Mouse (Mus musculus) MEL (cell line): Measurements from ENCODE around the gene Btbd3. TPM values are rescaled to one million over a fixed set of nuclear protein-coding genes. Genes with fewer than 3 reads are reported as not detected.

ENCODE experiments used
- DNase-seq: peaks from one replicate; pipeline ENCODE4 v3.0.0; 2011; ENCODE audit warnings: low read depth, low spot score
- H3K27ac ChIP-seq: 2 replicates; pipeline ENCODE4 v1.5.1; 2012; ENCODE audit warnings: low read depth, mild to moderate bottlenecking, control low read depth, low read length, moderate library complexity; ENCODE audit not compliant: control insufficient read depth
- H3K27me3 ChIP-seq, 2 experiments: fragments of 150-350 bp in 1 of 2; sonication (generic) in 1 of 2; 2 replicates each; pipeline ENCODE4 v1.6.1; 2012; ENCODE audit warnings: low read length in 2 of 2, mild to moderate bottlenecking in 2 of 2, improper control_type of control experiment in 1 of 2, moderate library complexity in 1 of 2; ENCODE audit not compliant: insufficient read depth in 2 of 2, control insufficient read depth in 1 of 2
- H3K36me3 ChIP-seq, 2 experiments: 2 replicates each; pipeline ENCODE4 v1.6.1; 2012 to 2014; ENCODE audit warnings: low read length in 2 of 2, improper control_type of control experiment in 1 of 2, inconsistent platforms in 1 of 2, mild to moderate bottlenecking in 1 of 2; ENCODE audit not compliant: insufficient read depth in 2 of 2, control insufficient read depth in 1 of 2
- H3K4me1 ChIP-seq, 2 experiments: fragments of 150-350 bp in 1 of 2; sonication (generic) in 1 of 2; 2 replicates each; pipeline ENCODE4 v1.6.1; 2012; ENCODE audit warnings: low read length in 2 of 2, improper control_type of control experiment in 1 of 2, mild to moderate bottlenecking in 1 of 2; ENCODE audit not compliant: insufficient read depth in 2 of 2, control insufficient read depth in 1 of 2
- H3K4me3 ChIP-seq, 2 experiments: fragments of 150-350 bp in 1 of 2; sonication (generic) in 1 of 2; 2 replicates each; pipeline ENCODE4 v1.5.1; 2012; ENCODE audit warnings: low read depth in 2 of 2, low read length in 2 of 2, mild to moderate bottlenecking in 2 of 2, moderate library complexity in 2 of 2, control low read depth in 1 of 2, improper control_type of control experiment in 1 of 2; ENCODE audit not compliant: control insufficient read depth in 1 of 2, insufficient read depth in 1 of 2
- H3K79me2 ChIP-seq: 2 replicates; pipeline ENCODE4 v1.6.1; 2012; ENCODE audit warnings: mild to moderate bottlenecking, low read length, moderate library complexity; ENCODE audit not compliant: control insufficient read depth, poor library complexity, insufficient read depth
- H3K9ac ChIP-seq: 2 replicates; pipeline ENCODE4 v1.6.1; 2012; ENCODE audit warnings: low read depth, mild to moderate bottlenecking, control low read depth, low read length, moderate library complexity; ENCODE audit not compliant: control insufficient read depth, poor library complexity, severe bottlenecking
- H3K9me3 ChIP-seq: fragments of 150-350 bp; sonication (generic); replicated peaks from 2 replicates; pipeline ENCODE4 v1.6.1; 2012; ENCODE audit warnings: mild to moderate bottlenecking, low read length, improper control_type of control experiment, moderate library complexity; ENCODE audit not compliant: insufficient read depth
- BHLHE40 ChIP-seq: IDR thresholded peaks from 2 replicates; pipeline ENCODE4 v1.6.1; 2012; ENCODE audit warnings: low read depth, mild to moderate bottlenecking, inconsistent platforms, low read length, improper control_type of control experiment, borderline replicate concordance
- GABPA ChIP-seq: IDR thresholded peaks from 2 replicates; pipeline ENCODE4 v1.6.1; 2012; ENCODE audit warnings: low read depth, mild to moderate bottlenecking, inconsistent platforms, low read length, improper control_type of control experiment, moderate library complexity
- HCFC1 ChIP-seq: IDR thresholded peaks from 2 replicates; pipeline ENCODE4 v1.6.1; 2012; ENCODE audit warnings: low read depth, mild to moderate bottlenecking, inconsistent platforms, low read length, improper control_type of control experiment, moderate library complexity
- KAT2A ChIP-seq: conservative IDR thresholded peaks from 2 replicates; pipeline ENCODE4 v1.6.1; 2012; ENCODE audit warnings: low read depth, low read length, improper control_type of control experiment, inconsistent platforms
- MAFK ChIP-seq: IDR thresholded peaks from 2 replicates; pipeline ENCODE4 v1.6.1; 2011; ENCODE audit warnings: low read depth, mild to moderate bottlenecking, low read length, improper control_type of control experiment, borderline replicate concordance
- MAX ChIP-seq: IDR thresholded peaks from 2 replicates; pipeline ENCODE4 v1.6.1; 2011; ENCODE audit warnings: low read length, improper control_type of control experiment
- MAZ ChIP-seq: IDR thresholded peaks from 2 replicates; pipeline ENCODE4 v1.6.1; 2012; ENCODE audit warnings: low read depth, mild to moderate bottlenecking, inconsistent platforms, low read length, improper control_type of control experiment
- MXI1 ChIP-seq: IDR thresholded peaks from 2 replicates; pipeline ENCODE4 v1.6.1; 2011; ENCODE audit warnings: mild to moderate bottlenecking, low read depth, low read length, improper control_type of control experiment
- MYC ChIP-seq: IDR thresholded peaks from 2 replicates; pipeline ENCODE4 v1.6.1; 2011; ENCODE audit warnings: low read depth, mild to moderate bottlenecking, low read length, improper control_type of control experiment, moderate library complexity
- NELFE ChIP-seq: IDR thresholded peaks from 2 replicates; pipeline ENCODE4 v1.6.1; 2011; ENCODE audit warnings: low read depth, low read length, improper control_type of control experiment
- POLR2A ChIP-seq, 2 experiments: IDR thresholded peaks; 2 replicates each; pipeline ENCODE4 v1.6.1; 2011 to 2012; ENCODE audit warnings: low read length in 2 of 2, mild to moderate bottlenecking in 2 of 2, control low read depth in 1 of 2, improper control_type of control experiment in 1 of 2, low read depth in 1 of 2, moderate library complexity in 1 of 2; ENCODE audit not compliant: control insufficient read depth in 1 of 2, insufficient read depth in 1 of 2, poor library complexity in 1 of 2
- POLR2AphosphoS5 ChIP-seq: IDR thresholded peaks from 2 replicates; pipeline ENCODE4 v1.6.1; 2012; ENCODE audit warnings: low read depth, borderline replicate concordance, mild to moderate bottlenecking, inconsistent platforms, low read length, moderate library complexity, mixed read lengths
- RAD21 ChIP-seq: IDR thresholded peaks from 2 replicates; pipeline ENCODE4 v1.6.1; 2011; ENCODE audit warnings: mild to moderate bottlenecking, low read depth, low read length, improper control_type of control experiment
- USF1 ChIP-seq: IDR thresholded peaks from 2 replicates; pipeline ENCODE4 v1.6.1; 2014; ENCODE audit warnings: low read depth, mild to moderate bottlenecking, inconsistent platforms, low read length, improper control_type of control experiment, moderate library complexity
- ZC3H11A ChIP-seq: IDR thresholded peaks from 2 replicates; pipeline ENCODE4 v1.6.1; 2012; ENCODE audit warnings: low read depth, mild to moderate bottlenecking, inconsistent platforms, low read length, improper control_type of control experiment
- ZKSCAN1 ChIP-seq: IDR thresholded peaks from 2 replicates; pipeline ENCODE4 v1.6.1; 2012; ENCODE audit warnings: low read depth, mild to moderate bottlenecking, inconsistent platforms, low read length, improper control_type of control experiment, moderate library complexity
- ZMIZ1 ChIP-seq: IDR thresholded peaks from 2 replicates; pipeline ENCODE4 v1.6.1; 2012; ENCODE audit warnings: low read depth, mild to moderate bottlenecking, inconsistent platforms, low read length, improper control_type of control experiment, moderate library complexity
- ZNF384 ChIP-seq: IDR thresholded peaks from 2 replicates; pipeline ENCODE4 v1.6.1; 2012; ENCODE audit warnings: low read depth, mild to moderate bottlenecking, inconsistent platforms, low read length, improper control_type of control experiment
- polyA plus RNA-seq, 2 experiments: library from polyadenylated mRNA; stranded (reverse) in 1 of 2; unstranded in 1 of 2; fragments of >175 nt in 1 of 2; fragments of >200 nt in 1 of 2; gene quantifications; 2 replicates each; pipeline versions ENCODE4 v1.2.1 to v1.2.4; 2012; ENCODE audit warnings: low replicate concordance in 2 of 2, low read depth in 1 of 2; ENCODE audit not compliant: insufficient read length in 2 of 2, insufficient read depth in 1 of 2, missing spikeins in 1 of 2
- total RNA-seq: library from RNA; depleted of rRNA; stranded (reverse); fragments of 300-350 nt; gene quantifications from 2 replicates; pipeline ENCODE4 v1.2.3, GENCODE M21; 2012

The Btbd3 gene
- total and polyA plus RNA-seq, 3 experiments: not detected

DNA sequence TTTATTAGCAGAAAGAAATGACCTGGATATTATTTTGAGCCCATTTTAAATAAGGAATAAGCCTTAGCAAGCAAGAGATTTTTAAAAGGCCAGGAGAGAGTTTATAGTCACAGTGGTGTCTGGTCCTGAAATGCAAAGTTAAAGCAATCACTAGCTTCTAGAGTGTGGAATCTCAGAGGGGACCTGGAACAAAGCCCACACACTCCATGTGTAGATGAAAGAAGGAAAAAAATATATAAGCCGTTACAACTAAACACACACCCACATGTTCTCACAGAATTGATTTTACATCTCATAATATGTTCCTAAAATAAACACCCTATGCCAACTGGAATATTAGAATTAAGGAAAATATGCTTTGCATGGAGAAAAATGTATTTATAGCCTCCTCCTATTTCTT is 36.1 kb upstream of the Btbd3 start:
- no peaks in the 10 kb centered on the region for H3K27me3 ChIP-seq
- DNase-seq: no peak
- no peaks in the 10 kb centered on the region for H3K9me3 ChIP-seq
- no peak for TF ChIP-seq MAZ
- TF ChIP-seq HCFC1: no peak
- no peak for TF ChIP-seq ZMIZ1
- no peak for TF ChIP-seq POLR2AphosphoS5
- TF ChIP-seq ZKSCAN1: no peak
- no peak for TF ChIP-seq BHLHE40
- TF ChIP-seq MAFK: no peak
- TF ChIP-seq KAT2A: no peak
- no peak for TF ChIP-seq GABPA
- TF ChIP-seq ZC3H11A: no peak
- TF ChIP-seq MAX: no peak
- TF ChIP-seq RAD21: no peak
- no peak for TF ChIP-seq MXI1
- H3K4me3 ChIP-seq: no peak overlapping the region
- H3K4me1 ChIP-seq: no peaks in the 10 kb centered on the region
- H3K27ac ChIP-seq: no peak overlapping the region
- no peaks in the 10 kb centered on the region for H3K79me2 ChIP-seq
- H3K9ac ChIP-seq: no peak overlapping the region
- no peaks in the 10 kb centered on the region for H3K36me3 ChIP-seq

DNA sequence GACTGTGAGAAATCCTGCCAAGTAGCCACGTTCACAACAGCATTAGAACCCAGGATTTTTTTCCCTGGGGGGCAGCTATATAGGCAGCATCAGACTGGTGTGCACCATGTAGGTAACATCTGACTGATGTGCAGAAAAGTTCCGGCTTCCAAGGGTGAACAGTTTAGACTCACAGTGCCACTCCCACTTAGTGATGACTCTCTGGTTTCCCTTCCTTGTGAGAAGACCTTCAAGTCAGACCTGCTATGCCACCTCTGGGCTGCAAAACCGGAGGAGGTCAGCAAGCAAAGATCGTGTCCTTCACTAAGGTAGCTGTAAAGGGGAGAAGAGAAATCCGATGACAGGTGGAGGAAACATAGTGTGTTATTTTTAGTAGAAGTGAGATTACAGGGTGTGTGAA is 24.1 kb upstream of the Btbd3 start:
- no peak for TF ChIP-seq MAZ
- no peak for TF ChIP-seq USF1
- TF ChIP-seq POLR2A (IDR thresholded peaks at IDR 0.05; ENCODE audit: control insufficient read depth in 1 of 2, insufficient read depth in 1 of 2, low read depth in 1 of 2, low read length in 2 of 2, poor library complexity in 1 of 2): no peak
- TF ChIP-seq MYC: no peak
- no peak for TF ChIP-seq NELFE
- no peak for TF ChIP-seq BHLHE40
- TF ChIP-seq ZNF384: no peak
- no peak for TF ChIP-seq GABPA
- no peak for DNase-seq
- no peak overlapping the region for H3K4me3 ChIP-seq
- H3K27ac ChIP-seq: no peak overlapping the region
- H3K9me3 ChIP-seq: no peaks in the 10 kb centered on the region
- H3K36me3 ChIP-seq: no peaks in the 10 kb centered on the region
- no peaks in the 10 kb centered on the region for H3K4me1 ChIP-seq
- H3K27me3 ChIP-seq: no peaks in the 10 kb centered on the region
- no peak overlapping the region for H3K9ac ChIP-seq
- H3K79me2 ChIP-seq: no peaks in the 10 kb centered on the region
